Mouse (Mus musculus) ZHBTc4 (cell line): ENCODE measurements around the gene B4galnt2.

Experiments used
- DNase-seq: peaks from one replicate; pipeline ENCODE4 v3.0.0-alpha.2; 2011; ENCODE audit warnings: low read depth, low spot score

The B4galnt2 gene

DNA sequence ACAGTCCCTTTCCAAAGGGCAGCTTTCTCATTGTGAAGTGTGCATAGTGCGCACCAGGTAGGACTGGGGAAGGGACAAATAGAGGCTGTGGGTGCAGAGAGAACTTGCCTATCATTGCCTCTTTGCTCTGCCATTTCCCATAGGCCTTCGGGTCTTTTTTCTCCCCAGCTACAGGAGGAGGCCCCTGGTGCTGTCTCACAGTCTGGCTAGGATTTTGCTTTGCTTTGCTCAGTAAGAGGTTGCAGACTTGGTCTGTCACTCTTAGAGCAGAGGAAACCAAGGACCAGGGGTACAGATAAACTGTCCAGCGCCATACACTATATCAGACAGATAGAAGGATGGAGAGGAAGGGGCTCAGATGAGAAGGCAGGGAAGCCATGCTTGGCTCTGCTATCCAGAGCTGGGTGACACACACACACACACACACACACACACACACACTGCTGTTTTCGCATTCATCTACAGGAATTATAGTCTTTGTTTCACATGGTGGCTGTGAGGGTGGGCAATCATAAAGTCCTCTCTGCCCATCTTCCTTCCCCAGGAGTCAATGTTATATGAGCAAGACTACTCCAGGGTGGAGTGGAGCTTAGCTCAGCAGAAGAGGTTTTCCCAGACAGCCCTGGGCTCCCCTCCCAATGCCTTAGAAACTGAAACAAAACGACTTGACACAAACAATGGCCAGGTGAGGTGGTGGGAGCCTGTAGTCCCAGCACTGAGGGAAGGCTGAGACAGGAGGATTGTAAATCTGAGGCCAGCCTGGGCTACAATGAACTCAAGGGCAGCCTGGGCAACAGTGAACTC is 73.8 kb downstream of the B4galnt2 start:
- no peak for DNase-seq

DNA sequence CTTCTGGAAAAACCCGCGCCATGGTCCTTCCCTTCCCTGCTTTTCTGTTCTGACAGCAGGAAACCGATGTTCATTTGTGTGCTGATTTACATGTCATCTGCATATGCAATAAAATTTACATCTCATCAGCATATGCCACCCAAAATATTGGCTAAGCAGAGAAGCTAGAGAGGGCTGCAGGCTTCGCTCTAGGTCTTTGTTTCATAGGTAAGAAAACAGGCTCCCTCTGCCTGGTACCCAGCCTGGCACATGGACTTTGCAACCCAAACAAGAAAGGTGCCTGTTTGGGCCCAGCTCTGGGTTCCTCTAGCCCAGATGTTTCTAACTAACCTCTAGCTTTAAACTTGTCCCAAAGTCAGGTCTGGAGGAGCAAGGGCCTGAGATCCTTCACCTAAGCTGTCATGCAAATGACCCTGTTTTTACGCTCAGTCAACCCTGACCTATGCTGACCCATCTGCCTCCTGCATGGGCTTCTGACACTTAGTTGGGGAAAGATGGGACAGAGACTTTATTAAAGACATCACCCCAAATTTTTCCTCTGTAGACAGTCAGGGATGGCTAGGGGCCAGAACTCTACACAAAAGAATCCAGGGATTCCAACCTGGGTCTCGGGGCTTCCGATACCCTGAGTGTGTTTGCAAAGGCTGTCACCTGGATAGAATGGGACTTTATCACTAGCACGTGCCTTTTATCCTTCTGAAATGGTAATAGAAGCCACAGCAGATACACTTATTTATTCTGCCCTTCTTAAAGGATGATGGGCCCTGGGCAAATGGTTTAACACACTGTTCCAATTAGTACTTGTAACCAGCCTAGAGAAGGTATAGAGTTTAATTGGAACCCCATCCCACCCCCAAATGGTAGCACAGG is 75.5 kb downstream of the B4galnt2 start:
- DNase-seq, result no peak

DNA sequence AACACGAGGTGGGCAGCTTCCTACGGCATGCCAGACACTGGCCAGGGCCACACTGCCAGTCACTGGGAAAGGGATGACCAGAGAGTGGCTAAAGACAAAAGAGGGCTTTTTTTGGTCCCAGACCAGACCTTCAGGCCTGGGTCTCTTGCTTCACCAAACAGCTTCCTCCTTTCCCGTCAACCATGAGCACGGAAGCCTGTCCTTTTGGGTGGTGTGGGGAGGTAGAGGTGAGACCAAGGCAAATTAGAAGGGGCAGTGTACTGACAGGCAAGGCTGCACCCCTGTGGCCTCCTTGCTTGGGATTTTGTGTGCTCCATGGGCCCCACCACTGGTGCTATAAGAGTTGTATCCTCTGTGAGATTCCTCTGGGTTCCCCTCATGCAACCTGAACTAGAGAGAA is 76.1 kb downstream of the B4galnt2 start:
- no peak for DNase-seq

- no peak for DNase-seq
Observed at GRCm38 (mm10) chr11:95837059-95837458, 77.6 kb downstream of the B4galnt2 start, which contains the start of gene Gngt2. Gene Gngt2, plus strand, starts transcription at chr11:95837216.

- DNase-seq, result no peak
Observed at GRCm38 (mm10) chr11:95836433-95836832, 78.3 kb downstream of the B4galnt2 start.

DNA sequence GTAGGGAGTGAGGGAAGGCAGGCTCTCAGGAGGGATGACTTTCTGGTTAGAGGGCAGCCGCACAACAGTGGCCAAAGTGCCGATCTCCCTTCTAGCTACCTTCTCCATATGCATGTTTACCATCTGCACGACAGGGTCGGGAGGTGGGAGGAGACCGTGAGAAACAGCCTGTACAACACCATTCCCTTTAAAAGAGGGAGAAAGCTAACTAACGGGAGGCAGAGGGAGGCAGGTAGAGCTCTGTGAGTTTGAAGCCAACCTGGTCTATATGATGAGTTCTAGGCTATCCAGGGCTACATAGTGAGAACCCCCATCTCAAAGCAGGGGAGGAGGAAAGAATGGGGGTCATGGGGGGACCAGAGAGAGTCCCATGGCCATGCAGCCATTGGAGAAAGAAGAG is 78.9 kb downstream of the B4galnt2 start:
- DNase-seq, result no peak

DNA sequence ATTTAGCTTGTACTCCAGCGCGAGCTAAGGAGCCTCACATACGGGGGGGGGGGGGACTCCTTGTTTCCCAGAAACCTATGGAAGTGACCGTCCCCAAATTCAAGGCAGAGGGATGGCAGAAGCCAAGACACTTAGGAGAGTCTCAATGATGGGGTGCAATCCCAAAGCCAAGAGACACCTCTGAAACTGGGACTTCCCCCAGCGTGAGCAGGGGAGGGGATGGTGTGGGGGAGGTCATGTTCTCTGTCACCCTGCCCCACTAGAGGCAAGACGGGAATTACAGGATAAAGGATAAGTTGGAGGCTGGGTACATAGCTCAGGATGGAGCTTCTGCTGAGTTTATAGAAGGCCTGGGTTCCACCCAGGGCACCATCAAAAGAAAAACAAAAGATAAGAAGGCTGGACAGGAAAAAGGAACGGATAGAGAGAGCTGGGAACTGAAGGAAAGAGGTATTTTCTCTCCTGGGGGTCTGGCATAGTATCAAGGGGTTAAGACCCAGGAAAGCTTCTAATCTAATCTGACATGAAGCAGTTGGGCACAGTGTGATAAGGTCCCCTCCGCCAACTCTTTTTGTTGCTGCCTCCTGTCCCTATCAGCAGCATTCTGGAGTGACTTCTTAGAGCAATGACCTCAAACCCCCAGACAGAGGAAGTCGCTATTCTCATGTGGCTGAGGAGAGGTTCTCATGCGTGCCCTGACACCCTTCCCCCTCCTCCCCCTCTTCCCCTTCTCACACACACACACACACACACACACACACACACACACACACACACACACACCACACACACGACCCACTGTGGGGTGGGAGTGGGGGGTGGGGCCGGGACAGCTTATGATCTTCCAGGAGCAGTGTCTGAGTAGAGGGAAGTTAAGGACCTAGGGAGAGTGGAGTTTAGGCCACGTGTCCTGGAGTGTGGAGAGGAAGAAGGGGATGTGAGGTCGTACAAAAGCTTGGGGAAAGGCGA is 79.7 kb downstream of the B4galnt2 start:
- no peak for DNase-seq

GRCm38 (mm10) chr11:95834143-95834667 is 80.5 kb downstream of the B4galnt2 start:
- DNase-seq, result peak; percentile 39

GRCm38 (mm10) chr11:95833631-95834142 is 81.0 kb downstream of the B4galnt2 start:
- DNase-seq, result no peak

DNA sequence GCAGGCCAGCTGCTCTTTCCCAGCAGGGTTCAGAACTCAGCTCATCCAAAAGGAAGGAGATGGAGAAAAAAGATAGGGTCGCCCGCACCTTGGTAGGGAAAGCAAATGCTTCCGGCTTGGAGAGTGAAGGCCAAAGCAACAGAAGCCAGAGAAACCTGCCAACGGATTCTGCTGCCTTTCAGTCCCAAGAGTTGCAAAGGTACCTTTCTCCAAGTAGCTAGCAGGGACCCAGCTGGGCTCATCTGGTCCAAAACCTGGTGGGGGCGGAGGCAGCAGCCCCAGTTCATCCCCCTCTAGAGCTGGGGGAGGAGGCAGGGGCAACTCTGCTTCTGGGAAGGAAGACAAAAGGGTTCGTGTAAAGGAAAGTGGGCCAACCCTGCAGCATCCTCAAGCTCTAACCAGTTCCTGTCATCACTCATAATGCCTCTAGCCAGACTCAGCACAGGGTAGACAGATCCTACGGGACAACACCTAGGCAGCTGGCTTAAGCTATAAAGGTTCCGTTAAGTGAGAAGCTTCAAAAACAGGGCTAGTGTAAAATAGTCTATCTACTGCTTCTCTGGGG is 81.6 kb downstream of the B4galnt2 start:
- DNase-seq, result no peak

- no peak for DNase-seq
Observed at GRCm38 (mm10) chr11:95832129-95833005, 82.3 kb downstream of the B4galnt2 start.

- peak; percentile 75 for DNase-seq
Observed at GRCm38 (mm10) chr11:95831641-95832040, 83.0 kb downstream of the B4galnt2 start.

DNA sequence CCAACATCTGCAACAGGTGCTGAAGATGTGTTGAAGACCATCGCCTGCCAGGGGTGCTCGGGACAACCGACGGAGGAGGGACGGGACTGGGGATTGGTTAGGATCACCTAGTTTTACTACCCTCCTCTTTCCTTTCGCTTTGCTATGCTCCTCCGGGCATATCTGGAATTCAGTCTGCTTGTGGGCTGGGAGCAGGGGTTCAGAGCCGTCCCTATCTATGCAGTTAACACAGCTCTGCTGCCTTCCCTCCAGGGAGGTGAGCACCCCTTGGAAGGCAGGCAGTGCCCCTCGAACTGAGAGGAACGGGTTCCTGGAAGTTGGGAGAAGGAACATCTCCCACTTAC is 83.4 kb downstream of the B4galnt2 start:
- DNase-seq, result no peak

DNA sequence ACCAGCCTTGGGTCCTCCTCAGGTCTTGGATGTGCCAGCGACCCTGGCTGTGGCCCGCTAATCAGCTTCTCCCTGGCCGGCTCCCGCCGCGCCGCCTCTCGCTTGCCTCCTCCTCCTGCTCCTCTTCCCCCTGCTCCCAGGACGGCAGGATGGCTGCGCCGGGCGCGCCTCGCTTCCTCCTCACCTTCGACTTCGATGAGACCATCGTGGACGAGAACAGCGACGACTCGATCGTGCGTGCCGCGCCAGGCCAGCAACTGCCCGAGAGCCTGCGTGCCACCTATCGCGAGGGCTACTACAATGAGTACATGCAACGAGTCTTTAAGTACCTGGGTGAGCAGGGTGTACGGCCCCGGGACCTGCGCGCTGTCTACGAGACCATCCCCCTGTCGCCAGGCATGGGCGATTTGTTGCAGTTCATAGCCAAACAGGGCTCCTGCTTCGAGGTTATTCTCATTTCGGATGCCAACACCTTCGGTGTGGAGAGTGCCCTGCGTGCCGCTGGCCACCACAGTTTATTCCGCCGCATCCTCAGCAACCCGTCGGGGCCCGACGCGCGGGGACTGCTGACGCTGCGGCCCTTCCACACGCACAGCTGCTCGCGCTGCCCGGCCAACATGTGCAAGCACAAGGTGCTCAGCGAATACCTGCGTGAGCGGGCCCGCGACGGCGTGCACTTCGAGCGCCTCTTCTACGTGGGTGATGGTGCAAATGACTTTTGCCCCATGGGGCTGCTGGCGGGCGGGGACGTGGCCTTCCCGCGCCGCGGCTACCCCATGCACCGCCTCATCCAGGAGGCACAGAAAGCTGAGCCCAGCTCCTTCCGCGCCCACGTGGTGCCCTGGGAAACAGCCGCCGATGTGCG is 84.0 kb downstream of the B4galnt2 start:
- DNase-seq, result peak; percentile 71

- DNase-seq, result no peak
Observed at GRCm38 (mm10) chr11:95829526-95830050, 85.1 kb downstream of the B4galnt2 start.

DNA sequence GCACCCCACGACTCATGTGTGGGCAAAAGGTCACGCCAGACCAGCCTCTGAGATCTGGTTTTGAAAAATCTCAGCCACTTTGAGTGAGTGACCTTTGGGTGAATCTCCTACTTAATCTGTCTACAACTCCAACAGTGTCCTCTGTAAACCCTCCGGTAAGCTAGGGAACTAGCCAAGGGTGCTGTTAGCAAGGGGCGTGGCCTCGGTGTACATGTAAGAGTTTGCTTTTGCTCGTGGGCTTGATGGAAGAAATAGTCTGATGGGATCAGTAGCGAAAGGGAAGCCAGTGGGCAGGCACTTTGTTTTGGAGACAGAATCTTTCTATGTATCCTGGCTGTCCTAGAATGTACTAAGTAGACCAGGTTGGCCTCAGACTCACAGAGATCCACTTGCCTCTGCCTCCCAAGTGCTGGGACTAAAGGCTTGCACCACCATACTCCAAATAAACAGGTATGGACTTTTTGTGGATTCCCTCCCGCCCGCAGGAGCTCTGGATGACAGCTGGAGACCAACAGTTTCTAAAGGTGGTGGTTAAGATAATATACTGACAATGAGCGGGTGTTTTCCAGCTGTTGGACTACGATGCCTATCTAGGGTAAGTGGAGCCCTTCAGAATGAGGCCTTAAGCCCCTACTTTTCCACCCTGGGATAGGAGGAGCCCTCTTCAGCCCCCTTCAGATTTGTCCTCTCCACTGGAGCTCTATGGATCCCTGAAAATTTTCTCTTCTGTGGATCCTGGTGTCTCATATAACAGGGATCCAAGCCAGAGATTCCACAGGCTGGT is 86.3 kb downstream of the B4galnt2 start:
- no peak for DNase-seq

- DNase-seq, result peak; percentile 82
Observed at GRCm38 (mm10) chr11:95827464-95828085, 87.1 kb downstream of the B4galnt2 start.

GRCm38 (mm10) chr11:95827168-95827447 is 87.6 kb downstream of the B4galnt2 start:
- DNase-seq, result peak; percentile 43
